Mouse (Mus musculus) CH12.LX (cell line): ENCODE measurements at regions not wholly inside any gene's neighbourhood (a gene's known extent, or its start where the extent isn't known, plus 50 kb on each side); places are given as distances from the start of the nearest gene placed in this dataset.

Experiments
- DNase-seq: peaks from one replicate; pipeline ENCODE4 v3.0.0-alpha.2; 2013; ENCODE audit errors: extremely low read depth
- H3K27ac ChIP-seq: 2 replicates; pipeline ENCODE4 v1.5.1; 2012; ENCODE audit warnings: low read depth, mild to moderate bottlenecking, control low read depth, moderate library complexity; ENCODE audit not compliant: insufficient read depth
- H3K27me3 ChIP-seq: replicated peaks from 2 replicates; pipeline ENCODE3; 2012; ENCODE audit warnings: inconsistent platforms
- H3K36me3 ChIP-seq, 2 experiments: replicated peaks in 1 of 2; 2 replicates each; pipeline versions ENCODE3 to v1.6.1; 2012; ENCODE audit warnings: inconsistent platforms in 1 of 2, low read length in 1 of 2, mild to moderate bottlenecking in 1 of 2, mixed read lengths in 1 of 2, moderate library complexity in 1 of 2; ENCODE audit not compliant: control insufficient read depth in 1 of 2, insufficient read depth in 1 of 2
- H3K4me1 ChIP-seq, 2 experiments: 2 replicates each; pipeline ENCODE4 v1.6.1; 2012; ENCODE audit warnings: inconsistent platforms in 1 of 2, moderate library complexity in 1 of 2; ENCODE audit not compliant: insufficient read depth in 2 of 2, control insufficient read depth in 1 of 2
- H3K4me2 ChIP-seq: 2 replicates; pipeline ENCODE4 v1.6.1; 2012; ENCODE audit warnings: low read depth, mild to moderate bottlenecking, control low read depth; ENCODE audit not compliant: poor library complexity, insufficient read depth, severe bottlenecking
- H3K4me3 ChIP-seq, 3 experiments: fragments of 150-350 bp in 1 of 3; sonication (generic) in 1 of 3; replicated peaks in 1 of 3; 2 replicates each; pipeline versions ENCODE3 to v1.5.1; 2011 to 2012; ENCODE audit warnings: low read depth in 2 of 3, low read length in 2 of 3, mild to moderate bottlenecking in 2 of 3, moderate library complexity in 2 of 3, control low read depth in 1 of 3, improper control_type of control experiment in 1 of 3, inconsistent platforms in 1 of 3, mixed read lengths in 1 of 3; ENCODE audit not compliant: poor library complexity in 1 of 3
- H3K79me2 ChIP-seq: replicated peaks from 2 replicates; pipeline ENCODE4 v1.6.1; 2012; ENCODE audit warnings: mild to moderate bottlenecking, moderate library complexity; ENCODE audit not compliant: control insufficient read depth, poor library complexity, insufficient read depth, severe bottlenecking; ENCODE audit errors: extremely low read depth
- H3K9ac ChIP-seq: 2 replicates; pipeline ENCODE4 v1.6.1; 2012; ENCODE audit warnings: low read depth, mild to moderate bottlenecking, control low read depth, moderate library complexity; ENCODE audit not compliant: insufficient read depth
- H3K9me3 ChIP-seq: replicated peaks from 2 replicates; pipeline ENCODE3; 2012; ENCODE audit warnings: low read length, inconsistent platforms, mixed read lengths
- BHLHE40 ChIP-seq: IDR thresholded peaks from 2 replicates; pipeline ENCODE4 v1.6.1; 2011; ENCODE audit warnings: mild to moderate bottlenecking, low read depth, low read length, improper control_type of control experiment
- E2F4 ChIP-seq: IDR thresholded peaks from 2 replicates; pipeline ENCODE4 v1.6.1; 2011; ENCODE audit warnings: low read depth, low read length, improper control_type of control experiment; ENCODE audit not compliant: insufficient replicate concordance
- ELF1 ChIP-seq: IDR thresholded peaks from 2 replicates; pipeline ENCODE4 v1.6.1; 2014; ENCODE audit warnings: low read depth, mild to moderate bottlenecking, inconsistent platforms, low read length, improper control_type of control experiment
- GABPA ChIP-seq: IDR thresholded peaks from 2 replicates; pipeline ENCODE4 v1.6.1; 2012; ENCODE audit warnings: low read depth, low read length, improper control_type of control experiment, inconsistent platforms; ENCODE audit not compliant: insufficient replicate concordance
- JUN ChIP-seq: IDR thresholded peaks from 2 replicates; pipeline ENCODE4 v1.6.1; 2011; ENCODE audit warnings: low read depth, mild to moderate bottlenecking, low read length, improper control_type of control experiment, moderate library complexity; ENCODE audit not compliant: insufficient read depth
- MAZ ChIP-seq: IDR thresholded peaks from 2 replicates; pipeline ENCODE4 v1.6.1; 2012; ENCODE audit warnings: low read depth, mild to moderate bottlenecking, inconsistent platforms, low read length, improper control_type of control experiment, moderate library complexity
- MEF2A ChIP-seq: IDR thresholded peaks from 2 replicates; pipeline ENCODE4 v1.6.1; 2014; ENCODE audit warnings: low read depth, mild to moderate bottlenecking, inconsistent platforms, low read length, improper control_type of control experiment, borderline replicate concordance
- MXI1 ChIP-seq: IDR thresholded peaks from 2 replicates; pipeline ENCODE4 v1.6.1; 2011; ENCODE audit warnings: mild to moderate bottlenecking, low read depth, low read length, improper control_type of control experiment
- NELFE ChIP-seq: IDR thresholded peaks from 2 replicates; pipeline ENCODE4 v1.6.1; 2011; ENCODE audit warnings: low read depth, low read length, improper control_type of control experiment
- RAD21 ChIP-seq: IDR thresholded peaks from 2 replicates; pipeline ENCODE4 v1.6.1; 2011; ENCODE audit warnings: low read depth, mild to moderate bottlenecking, low read length, improper control_type of control experiment, moderate library complexity
- SIN3A ChIP-seq: IDR thresholded peaks from 2 replicates; pipeline ENCODE4 v1.6.1; 2012; ENCODE audit warnings: low read length, improper control_type of control experiment, inconsistent platforms
- SMC3 ChIP-seq: IDR thresholded peaks from 2 replicates; pipeline ENCODE4 v1.6.1; 2011; ENCODE audit warnings: low read depth, low read length, improper control_type of control experiment
- TBP ChIP-seq: conservative IDR thresholded peaks from 2 replicates; pipeline ENCODE4 v1.6.1; 2011; ENCODE audit warnings: low read depth, low read length, improper control_type of control experiment
- TCF12 ChIP-seq: IDR thresholded peaks from 2 replicates; pipeline ENCODE4 v1.6.1; 2014; ENCODE audit warnings: low read depth, mild to moderate bottlenecking, inconsistent platforms, low read length, improper control_type of control experiment
- USF2 ChIP-seq: conservative IDR thresholded peaks from 2 replicates; pipeline ENCODE4 v1.6.1; 2011; ENCODE audit warnings: low read depth, low read length, improper control_type of control experiment
- ZNF384 ChIP-seq: IDR thresholded peaks from 2 replicates; pipeline ENCODE4 v1.6.1; 2012; ENCODE audit warnings: low read depth, low read length, improper control_type of control experiment, inconsistent platforms
- dilution Hi-C: fragments of 300-500 bp; cut with MboI; formaldehyde crosslinking; loops from 2 replicates; pipeline ENCODE4 v1.14.3; 2020; ENCODE audit warnings: low sequenced_read_pairs; ENCODE audit not compliant: extremely low pct_unique_long_range_greater_than_20kb, extremely low pct_ligation_motif_present
- in situ Hi-C: fragments of 300-500 bp; cut with MboI; formaldehyde crosslinking; loops from 3 replicates; pipeline ENCODE4 v1.14.3; 2019; ENCODE audit warnings: low sequenced_read_pairs, low pct_ligation_motif_present, low pct_unique_long_range_greater_than_20kb, mixed read lengths

DNA sequence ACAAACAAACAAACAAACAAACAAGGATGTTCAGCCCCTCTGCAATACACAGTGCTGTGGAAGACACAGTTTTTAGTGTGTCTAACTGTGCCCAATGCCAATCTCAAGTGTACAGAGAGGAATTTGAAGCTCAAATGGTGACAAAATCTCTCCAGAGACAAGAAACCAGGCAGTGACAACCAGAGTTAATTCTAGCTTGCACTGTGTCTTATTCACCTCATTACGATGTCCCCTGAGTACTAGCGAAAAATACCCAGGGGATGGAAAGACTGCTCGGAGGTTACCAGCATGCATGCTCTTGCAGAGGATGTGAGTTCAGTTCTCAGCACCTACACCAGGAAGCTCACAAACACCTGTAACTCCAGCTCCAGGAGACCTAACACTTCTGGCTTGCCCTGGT is 319.3 kb upstream of the Acvr2a start:
- Histone ChIP-seq H3K27ac (no peak overlapping the region), H3K36me3 (no peaks in the 10 kb centered on the region), H3K27me3 (no peaks in the 10 kb centered on the region), H3K9ac (no peak overlapping the region), H3K4me2 (no peak overlapping the region), H3K4me1 (peaks cover 0 to 3% of the 10 kb centered on the region in 2 experiments; a peak in 1 of 4 replicates), H3K4me3 (no peak overlapping the region), H3K79me2 (no peaks in the 10 kb centered on the region), H3K9me3 (peaks cover 1% of the 10 kb centered on the region)
- dilution Hi-C loops (no loop called here), in situ Hi-C loops (no loop called here)
- no peak for DNase-seq
- TF ChIP-seq TCF12 = no peak
- no peak for TF ChIP-seq NELFE
- TF ChIP-seq MAZ = no peak
- no peak for TF ChIP-seq ELF1
- TF ChIP-seq E2F4 = no peak
- no peak for TF ChIP-seq GABPA
- no peak for TF ChIP-seq MEF2A
- no peak for TF ChIP-seq MXI1
- TF ChIP-seq SIN3A = no peak
- no peak for TF ChIP-seq ZNF384
- TF ChIP-seq RAD21 = no peak
- TF ChIP-seq TBP = no peak

DNA sequence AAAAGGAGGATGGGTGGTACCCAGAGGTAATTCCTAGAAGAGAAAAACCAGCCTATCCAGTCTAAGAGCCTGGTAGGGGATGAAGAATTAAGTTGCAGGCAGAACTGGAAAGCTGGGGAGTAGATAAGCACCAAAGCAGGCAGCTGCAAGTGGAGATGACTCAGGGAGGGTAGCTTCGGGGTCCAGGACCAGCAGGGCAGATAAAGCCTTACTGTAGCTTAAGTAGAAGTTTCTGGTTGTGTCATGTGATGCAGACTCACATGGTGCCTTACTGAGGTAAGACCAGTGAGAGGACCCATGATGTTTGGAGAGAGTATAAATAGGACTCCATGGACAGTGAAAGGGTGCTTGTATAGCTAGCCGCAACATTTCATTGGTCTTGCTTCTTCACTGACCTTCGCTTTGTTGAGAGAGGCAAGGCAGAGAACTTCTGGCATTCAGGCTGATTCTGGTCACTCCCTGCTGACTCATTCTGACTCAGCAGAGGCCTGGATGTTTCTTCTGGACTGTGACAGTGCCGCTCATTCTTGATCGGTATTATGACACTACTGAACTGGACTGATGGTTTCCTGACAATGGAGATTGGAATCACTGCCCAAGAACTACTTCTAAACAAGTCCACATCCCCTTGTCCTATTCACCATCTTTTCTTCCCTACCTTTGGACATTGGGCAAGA is 315.7 kb upstream of the Acvr2a start:
- no peak for DNase-seq
- Histone ChIP-seq H3K9me3 (no peaks in the 10 kb centered on the region), H3K4me2 (no peak overlapping the region), H3K36me3 (no peaks in the 10 kb centered on the region), H3K27ac (no peak overlapping the region)
- no peak for TF ChIP-seq BHLHE40
- no peak for TF ChIP-seq JUN
- TF ChIP-seq SMC3 = no peak
- TF ChIP-seq USF2 = no peak
- no peak for TF ChIP-seq ZNF384
- TF ChIP-seq, all 38 proteins: peak for 0
- H3K4me1 ChIP-seq = peaks cover 0 to 3% of the 10 kb centered on the region in 2 experiments; a peak in 1 of 4 replicates
- H3K4me3 ChIP-seq = no peak overlapping the region
- dilution Hi-C loops = no loop called here
- H3K9ac ChIP-seq = no peak overlapping the region
- no peaks in the 10 kb centered on the region for H3K79me2 ChIP-seq
- in situ Hi-C loops = no loop called here
- H3K27me3 ChIP-seq = no peaks in the 10 kb centered on the region
